Mouse (Mus musculus) heart, postnatal 4 days (tissue): ENCODE data around the gene Ntan1. TPM values are rescaled to one million over a fixed set of nuclear protein-coding genes. Genes with fewer than 3 reads are reported as not detected.
"Not testable (repeated sequence)": the region's sequence is repeated elsewhere in the genome, so short reads cannot be mapped to it uniquely, and the experiment has no call there.

Experiments used
- DNase-seq: peaks from one replicate; pipeline ENCODE4 v3.0.0; 2021
- total RNA-seq, 2 experiments: library from RNA; stranded (reverse); gene quantifications; 2 replicates each; pipeline ENCODE4 v1.2.3; 2021

The Ntan1 gene
- total RNA-seq: 10 to 100 TPM; 74.8 to 76.1 TPM

DNA sequence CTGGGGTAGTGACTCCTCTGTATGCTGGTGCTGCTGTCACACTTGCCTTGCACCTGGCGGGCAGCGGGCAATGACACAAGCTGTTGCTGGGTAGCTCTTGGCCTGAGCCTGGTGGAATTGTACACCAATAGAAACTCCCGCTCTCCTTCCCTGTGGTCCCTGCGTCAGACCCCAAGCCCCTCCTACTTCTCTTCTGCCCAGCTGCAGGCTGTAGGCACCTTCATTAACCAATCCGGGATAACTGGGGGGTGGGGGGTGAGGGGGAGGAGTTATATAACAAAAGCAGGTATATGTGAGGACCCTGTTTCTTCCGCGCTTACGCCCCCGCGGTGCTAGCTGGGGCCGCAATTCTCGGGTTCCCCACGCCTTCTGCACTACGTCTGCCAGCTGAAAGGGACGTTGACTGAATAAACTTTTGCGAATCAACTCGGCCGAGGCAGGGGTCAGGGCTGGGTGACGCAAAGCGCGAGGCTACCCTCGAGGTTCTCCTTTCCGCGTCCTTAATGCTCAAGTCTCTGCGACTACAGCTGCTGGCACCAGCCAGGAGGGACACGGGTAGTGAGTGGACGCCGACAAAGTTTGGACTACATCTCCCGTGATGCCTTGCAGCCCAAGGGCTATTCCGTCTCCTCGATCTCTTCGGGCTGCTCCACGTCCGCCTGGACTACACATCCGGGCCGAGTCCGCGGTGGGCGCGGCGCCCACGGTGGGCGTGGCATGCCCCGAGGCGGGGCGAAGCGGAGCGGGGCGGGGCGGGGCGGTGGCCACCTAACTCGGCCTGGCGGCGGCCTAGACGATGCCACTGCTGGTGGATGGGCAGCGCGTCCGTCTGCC is at the start of gene Ntan1:
TSS of gene Ntan1 (plus strand) at position 286 of the 834 bp plus-strand sequence.
- DNase-seq: peak; percentile 98

DNA sequence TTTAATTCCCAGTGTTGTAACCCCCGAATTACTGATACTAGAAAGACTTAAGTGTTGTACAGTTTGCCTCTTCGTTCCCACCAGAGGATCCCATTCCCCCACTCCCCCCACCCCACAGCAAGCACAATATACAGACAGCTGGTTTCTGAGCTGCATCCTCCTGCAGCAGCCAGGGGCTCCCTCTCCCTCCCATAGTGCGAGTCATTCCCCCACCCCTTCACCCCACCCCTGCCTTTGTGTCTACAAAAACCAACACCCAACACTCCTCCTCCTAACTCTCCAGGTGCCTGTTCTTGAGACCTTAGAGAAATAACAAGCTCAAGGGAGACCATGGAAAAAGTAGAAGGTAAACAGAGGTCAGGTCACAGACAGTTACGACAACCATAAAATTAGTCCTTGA is 47.0 kb upstream of the Ntan1 start:
- DNase-seq: not testable (repeated sequence)

DNA sequence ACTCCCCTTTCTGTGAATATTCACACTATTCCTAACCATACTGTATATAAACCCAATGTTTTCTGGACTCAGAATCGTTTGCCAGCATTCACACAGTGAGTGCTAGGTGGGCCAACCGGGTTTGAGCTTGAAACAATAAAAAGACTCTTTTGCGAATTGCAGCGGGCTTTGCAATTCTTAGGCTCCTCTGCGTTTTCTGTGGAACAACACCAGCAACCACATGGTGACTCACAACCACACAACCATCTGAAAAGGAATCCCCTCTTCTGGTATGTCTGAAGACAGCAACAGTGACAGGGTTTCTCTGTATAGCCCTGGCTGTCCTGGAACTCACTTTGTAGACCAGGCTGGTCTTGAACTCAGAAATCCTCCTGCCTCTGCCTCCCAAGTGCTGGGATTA is 46.6 kb upstream of the Ntan1 start:
- DNase-seq: not testable (repeated sequence)

DNA sequence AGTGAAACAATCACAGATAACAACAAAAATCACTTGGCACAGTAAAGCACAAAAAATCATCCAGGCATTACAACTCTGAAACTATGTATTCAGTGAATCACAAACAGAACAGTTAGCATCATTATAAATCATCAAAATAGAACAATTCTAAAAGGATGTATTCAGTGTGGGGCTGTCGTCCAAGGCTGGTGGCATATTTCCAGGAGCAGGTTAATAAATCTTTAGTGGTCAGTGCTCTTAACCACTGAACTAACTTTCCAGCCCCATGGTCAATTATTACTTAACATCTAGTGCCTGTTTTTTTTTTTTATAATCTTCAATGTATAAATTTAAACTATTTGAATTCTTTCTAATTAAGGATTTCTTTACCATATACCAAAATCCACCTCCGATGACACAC is 44.6 kb upstream of the Ntan1 start:
- not testable (repeated sequence) for DNase-seq

DNA sequence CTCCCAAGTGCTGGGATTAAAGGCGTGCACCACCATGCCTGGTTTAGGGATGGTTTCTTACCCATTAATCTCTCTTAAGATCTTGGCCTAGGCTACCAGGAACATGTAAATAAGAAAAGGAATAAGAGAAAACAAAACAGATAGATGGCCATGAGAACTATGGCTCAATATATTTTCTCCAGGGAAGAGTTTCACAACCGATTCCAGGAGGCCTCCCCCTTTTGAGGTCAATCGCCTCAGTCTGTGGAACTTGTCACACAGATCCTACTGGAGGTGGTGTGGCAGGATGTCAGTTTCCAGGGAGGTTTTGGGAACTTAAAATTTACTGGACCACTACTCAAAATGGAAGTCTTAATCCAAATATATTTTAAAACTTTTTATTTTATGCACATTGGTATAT is 44.0 kb upstream of the Ntan1 start:
- not testable (repeated sequence) for DNase-seq

DNA sequence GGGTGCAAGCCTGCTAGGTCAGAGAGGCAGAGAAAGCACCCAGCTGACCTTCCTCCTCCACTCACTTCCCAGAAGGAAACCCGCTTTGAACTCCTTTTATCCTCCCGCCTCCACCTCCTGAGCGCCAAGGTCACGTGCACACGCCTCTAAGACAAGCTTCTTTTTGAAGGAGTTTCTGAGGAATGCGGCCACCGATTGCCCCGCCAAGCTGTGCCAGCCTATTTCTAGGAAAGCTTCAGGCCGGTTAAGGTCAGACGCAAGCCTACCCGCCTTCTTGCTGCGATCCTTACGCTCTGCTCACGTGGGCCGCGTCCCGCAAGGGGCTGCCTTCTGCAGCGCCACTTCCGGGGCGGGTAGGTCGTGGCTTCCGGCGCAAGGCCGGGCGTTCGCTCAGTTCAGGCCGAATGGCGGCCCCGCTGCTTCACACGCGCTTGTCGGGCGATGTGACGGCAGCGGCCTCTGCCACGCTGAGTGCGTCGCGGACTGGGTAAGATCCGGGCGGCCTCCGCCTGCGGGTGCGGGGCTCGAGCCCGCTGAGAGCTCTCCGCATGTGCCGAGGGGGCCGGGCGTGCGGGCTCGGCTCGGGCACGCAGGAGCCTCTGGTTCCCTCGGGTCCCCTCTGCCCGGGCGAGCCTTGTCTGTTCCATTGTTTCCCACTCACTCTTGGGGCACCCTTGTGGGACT is 38.1 kb upstream of the Ntan1 start, which contains the start of gene Rrn3:
TSS of gene Rrn3 (plus strand) at position 356 of the 684 bp plus-strand sequence.
- DNase-seq: peak; percentile 90

DNA sequence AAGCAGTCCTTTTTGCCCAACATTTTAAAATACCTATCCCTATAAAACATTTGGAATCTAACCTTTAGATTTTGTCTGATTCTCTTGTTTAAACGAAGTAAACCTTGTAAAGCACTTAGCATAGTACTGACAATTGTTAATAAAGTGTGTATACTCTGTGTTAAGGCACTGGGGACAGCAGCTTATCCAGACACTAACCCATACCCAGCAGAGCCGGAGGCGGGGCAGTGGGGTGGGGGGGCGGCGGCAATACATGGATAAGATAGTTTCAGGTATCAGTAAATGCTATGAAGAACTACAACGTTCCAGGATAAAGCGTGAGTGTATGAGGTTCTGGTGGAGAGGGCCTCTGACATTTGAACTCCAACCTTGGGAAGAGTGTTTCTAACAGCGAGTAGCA is 37.4 kb upstream of the Ntan1 start:
- DNase-seq: no peak

DNA sequence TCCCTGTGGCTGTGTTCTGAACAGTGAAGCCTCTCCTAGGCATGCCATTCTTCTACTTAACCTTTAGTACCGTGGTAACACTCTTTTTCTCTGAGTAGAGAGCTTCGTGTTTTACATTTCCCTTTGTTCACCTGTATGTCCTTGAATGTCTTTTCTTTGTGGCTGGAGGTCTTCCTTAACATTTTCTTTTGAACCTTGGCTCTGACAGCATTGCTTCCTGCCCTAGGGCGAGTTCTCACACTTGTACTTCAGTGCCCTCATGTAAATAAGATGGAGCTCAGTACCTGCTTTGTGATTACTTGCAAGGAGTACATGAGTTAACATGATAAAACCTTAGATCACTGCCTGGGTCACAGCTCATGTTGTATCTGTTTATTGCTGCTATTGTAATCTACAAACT is 32.7 kb upstream of the Ntan1 start:
- no peak for DNase-seq

DNA sequence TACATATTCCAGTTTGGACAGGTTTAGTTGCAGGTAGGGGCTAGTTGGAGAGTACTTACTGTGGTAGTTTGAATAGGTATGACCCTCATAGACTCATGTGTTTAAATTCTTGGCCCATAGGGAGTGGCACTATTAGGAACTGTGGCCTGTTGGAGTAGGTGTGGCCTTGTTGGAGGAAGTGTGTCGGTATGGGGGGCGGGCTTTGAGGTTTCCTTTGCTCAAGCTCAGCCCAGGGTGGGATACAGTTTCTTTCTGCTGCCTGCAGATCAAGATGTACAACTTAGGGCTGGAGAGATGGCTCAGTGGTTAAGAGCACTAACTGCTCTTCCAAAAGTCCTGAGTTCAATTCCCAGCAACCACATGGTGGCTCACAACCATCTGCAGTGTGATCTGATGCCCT is 25.2 kb upstream of the Ntan1 start:
- not testable (repeated sequence) for DNase-seq

DNA sequence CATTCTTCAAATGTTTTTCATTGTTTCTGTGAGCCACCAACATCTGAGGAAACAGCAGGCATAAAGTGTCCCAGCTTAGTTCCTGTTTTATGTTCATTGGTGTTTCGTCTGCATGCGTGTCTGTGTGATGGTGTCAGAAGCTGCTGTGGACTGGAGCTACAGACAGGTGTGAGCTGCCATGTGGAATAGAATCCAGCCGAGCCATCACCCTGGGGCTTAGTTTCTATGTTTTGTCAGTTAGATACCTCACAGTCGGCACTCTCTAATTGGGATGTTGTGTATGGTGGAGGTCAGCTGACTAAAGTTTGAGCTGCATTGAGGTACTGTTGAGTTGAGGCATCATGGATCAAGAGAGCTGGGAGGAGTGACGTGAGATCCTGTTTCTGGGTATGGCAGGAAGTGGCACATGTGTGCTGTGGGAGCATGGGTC is 21.9 kb upstream of the Ntan1 start:
- DNase-seq: no peak

DNA sequence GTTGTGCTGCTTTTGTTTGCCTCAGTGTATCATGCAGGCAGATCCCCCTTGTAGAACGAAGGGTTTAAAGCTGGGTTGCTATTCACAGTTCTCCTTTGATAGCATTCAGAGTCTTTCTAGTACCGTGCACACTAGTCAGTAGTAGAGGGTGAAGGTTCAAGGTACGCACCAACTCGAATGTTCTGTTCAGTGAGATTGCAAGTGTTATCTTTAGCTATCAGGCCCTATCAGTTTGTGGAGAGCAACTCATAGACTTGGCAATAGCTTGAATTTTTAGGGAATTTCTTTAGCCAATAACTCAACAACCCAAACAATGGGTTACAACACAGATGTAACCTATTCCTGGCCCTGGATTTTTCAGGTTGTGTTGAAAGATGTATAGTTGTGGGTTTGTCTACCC is 17.4 kb upstream of the Ntan1 start:
- no peak for DNase-seq

DNA sequence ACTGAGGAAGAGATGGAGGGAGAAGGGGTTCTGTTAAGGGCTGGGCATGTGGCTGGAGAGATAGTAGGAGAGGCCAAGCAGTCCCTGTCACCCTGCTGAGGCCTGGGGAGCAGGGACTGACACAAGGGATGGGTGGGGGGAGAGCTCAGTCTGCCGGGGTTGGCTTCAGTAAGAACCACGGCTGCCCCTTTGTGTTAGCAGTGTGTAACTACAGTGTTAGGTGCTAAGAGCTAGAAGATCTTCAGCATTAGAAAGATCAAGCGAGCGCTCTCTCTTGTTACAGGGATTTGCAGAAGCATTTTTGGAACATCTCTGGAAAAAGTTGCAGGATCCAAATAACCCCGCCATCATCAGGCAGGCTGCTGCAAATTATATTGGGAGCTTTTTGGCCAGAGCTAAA is 14.0 kb upstream of the Ntan1 start:
- no peak for DNase-seq

DNA sequence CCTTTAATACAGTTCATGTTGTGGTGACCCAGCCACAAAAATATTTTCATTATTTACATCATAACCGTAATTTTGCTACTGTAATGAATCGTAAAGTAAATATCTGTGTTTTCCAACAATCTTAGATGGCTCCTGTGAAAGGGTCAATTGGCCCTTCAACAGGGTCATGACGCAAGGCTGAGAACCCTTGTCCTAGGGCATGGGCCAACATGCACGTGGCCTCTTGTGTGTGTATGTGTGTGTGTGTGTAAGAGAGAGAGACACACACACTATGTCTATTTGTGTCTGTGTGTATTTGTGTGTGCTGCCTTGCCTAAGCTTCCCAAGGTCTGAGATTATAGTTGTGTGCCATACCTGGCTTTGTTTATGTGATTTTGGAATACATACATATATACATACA is 11.0 kb upstream of the Ntan1 start:
- no peak for DNase-seq

DNA sequence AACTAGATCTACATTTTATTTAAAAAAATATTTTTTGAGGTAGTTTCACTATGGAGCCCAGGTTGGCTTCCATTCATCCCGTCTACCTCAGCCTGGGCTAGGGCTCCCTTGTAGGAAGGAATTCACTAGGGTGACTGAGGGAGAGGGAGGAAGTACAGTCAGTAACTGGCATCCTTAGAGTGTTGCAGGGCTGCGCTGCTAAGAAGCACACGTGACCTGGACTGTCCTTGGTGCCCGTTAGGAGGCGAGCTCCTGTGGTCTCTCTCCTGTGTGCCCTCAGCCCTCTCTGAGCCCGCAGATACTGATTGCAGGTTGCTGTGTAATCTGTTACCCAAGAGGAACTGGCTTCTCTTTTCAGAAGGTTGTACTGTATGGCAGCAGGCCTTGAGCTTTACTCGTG is 10.2 kb upstream of the Ntan1 start:
- no peak for DNase-seq

DNA sequence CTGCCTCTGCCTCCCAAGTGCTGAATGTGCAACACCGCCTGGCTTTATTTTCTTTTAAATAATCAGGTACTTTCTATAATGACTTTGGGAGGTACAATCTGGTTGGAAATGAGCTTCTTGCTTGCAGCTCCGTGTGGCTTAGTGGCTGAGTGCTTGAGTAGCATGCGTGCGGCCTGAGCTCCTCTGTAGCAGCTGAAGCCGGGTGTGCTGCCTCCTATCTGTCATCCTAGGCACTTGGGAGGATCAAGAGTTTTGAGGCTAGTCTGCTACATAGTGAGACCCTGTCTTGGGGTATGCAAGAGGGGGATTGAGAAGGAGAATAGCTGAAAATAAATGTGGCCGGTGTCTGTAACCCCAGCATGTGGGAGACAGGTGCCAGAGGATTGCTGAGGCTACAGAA is 6.5 kb upstream of the Ntan1 start:
- DNase-seq: no peak

DNA sequence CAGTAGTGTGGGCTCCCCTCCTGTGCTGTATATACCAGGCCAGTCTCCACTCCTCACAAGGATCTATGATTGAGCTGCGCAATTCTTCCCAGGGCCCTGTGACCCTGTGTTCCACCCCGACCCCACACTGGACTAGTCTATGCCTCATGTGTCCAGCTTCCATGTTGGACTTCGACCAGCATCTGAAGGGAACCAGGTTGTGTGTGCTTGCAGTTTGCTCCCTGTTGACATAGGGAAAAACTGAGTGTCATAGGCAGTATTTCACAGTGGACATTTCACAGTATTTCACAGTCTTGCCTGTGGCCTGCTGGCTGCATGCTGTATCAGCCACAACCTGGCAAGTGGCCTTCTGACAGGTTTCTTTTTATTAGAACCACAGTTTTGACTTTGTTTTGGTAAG is 5.4 kb upstream of the Ntan1 start:
- DNase-seq: no peak

DNA sequence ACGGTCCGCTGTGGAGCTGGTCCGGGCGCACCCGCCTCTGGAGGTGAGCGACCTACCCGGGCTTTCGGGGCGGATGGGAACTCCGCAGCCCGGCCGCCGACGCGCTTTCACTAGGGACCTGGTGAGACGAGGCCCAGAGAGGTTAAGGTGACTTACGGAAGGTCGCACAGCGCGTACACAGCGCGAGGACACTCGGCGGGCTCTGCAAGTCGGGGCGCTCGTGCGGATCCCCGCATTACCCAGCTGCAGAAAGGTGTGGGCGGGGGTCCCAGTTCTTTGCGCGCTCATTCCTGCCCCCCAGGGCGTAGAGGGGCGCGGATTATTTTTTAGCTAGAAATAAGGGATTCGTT is 724 bp downstream of the Ntan1 start:
- DNase-seq: no peak

DNA sequence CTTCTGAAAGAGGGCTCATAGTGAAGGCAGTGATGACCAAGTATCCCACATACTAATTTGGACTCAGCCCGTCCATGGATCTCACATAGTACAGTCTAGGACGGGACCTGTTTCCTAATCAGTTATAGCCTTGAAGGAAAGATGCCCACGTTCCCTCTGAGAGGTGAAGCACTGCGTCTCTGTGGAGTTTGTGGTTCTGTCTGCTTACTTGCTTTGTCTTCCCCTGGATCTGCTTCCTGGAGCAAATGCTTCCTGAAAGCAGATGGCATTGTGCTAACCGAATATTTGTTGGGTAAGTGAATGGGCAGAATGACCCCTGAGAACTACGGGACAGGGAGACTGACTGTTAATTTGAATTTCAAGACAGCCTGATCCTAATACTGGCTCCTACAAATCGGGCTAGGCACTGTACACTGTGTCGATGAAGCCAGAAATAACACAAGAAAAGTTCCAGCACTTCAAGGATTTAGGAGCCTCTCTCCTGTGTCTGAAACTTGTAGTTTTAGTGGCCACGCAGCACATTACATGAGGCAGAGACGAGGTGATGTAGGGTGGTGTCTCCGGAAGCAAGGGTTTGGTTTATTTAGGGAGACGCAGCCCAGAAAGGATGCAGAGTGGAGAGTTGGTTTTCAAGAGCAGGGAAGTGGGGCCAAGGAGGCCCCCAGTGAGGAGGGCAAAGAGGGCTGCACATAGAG is 1.3 kb downstream of the Ntan1 start:
- DNase-seq: no peak

DNA sequence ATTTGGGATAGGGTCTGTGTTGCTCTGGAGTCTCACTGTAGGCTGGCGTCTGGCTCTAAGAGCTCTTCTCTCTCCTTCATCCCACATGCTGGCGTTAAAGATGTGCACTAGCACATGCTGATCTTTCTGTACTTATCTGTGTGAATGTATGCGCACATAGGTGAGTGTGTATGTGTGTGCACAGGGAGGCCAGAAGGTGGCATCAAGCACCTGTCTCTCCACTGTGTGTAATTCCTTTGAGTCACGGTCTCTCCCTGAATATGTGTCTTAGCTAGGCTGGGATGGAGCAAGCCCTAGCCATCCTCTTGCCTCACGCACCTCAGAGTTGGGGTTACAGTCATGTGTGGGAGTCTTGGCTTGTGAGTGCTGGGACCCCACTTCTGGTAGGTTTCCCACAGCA is 2.1 kb downstream of the Ntan1 start:
- no peak for DNase-seq

DNA sequence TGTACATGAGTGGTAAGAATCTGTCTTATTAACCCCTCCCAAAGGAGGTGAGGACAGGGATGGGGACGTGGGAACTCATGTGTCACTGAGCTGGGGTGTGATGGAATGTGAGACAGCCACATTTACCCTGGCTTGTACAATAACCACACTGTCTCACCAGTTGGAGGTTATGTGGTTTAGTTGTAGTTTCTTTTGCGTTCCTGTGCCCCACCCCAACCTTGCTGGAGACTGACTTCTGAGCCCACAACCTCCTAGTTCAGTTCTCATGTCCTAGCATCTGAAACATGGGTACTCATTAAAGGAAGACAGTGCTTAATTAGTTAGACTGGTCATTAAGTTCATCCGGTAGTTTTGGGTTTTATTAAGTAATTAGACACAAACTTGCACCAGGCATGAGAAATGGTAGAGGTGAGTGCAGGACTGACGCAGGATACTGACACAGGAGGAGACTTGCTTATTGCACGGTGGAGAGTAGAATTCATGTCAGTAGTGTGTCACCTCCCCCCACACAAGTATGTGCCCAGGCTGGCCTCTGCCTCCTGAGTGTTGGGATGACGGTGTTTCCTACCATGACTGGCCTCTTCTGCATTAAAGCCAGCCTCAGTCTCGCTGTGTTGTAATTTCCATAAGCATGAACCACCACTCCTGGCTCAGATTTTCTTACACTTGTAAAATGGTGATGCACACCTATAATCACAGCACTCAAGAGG is 7.3 kb downstream of the Ntan1 start:
- no peak for DNase-seq

DNA sequence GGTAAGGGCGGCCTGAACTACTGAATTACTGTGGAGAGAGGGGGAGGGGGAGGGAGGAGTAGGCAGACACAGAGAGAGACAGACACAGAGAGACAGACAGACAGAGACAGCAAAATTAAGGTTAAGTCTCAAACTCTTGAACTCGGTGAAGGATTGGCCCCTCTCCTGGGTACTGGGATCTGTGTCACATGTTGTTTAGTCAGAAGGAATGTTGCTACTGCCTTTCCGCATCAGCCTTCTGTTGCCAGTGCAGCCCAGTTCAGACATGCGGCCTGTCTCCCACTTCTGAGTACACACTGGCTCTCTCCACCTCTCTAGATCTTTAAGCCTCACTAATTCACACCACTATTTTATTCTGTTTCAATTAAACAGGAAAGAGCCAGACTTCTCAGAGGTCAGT is 7.9 kb downstream of the Ntan1 start:
- no peak for DNase-seq

DNA sequence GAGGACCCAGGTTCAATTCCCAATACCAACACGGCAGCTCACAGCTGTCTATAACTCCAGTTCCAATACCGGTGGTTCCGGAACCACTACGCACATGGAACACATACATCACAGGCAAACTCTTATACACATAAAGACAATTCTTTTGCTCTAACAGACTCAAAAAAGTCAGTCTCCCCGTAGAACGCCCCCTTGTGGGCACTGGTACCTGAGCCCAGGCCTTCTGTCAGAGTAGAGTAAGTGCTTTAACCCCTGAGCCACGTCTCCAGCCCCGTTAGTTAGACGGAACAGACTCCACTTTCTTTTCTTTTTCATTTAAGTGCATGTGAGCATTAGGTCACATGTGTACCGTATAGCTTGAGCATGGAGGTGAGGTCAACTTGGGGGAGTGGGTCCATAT is 11.8 kb downstream of the Ntan1 start:
- no peak for DNase-seq

DNA sequence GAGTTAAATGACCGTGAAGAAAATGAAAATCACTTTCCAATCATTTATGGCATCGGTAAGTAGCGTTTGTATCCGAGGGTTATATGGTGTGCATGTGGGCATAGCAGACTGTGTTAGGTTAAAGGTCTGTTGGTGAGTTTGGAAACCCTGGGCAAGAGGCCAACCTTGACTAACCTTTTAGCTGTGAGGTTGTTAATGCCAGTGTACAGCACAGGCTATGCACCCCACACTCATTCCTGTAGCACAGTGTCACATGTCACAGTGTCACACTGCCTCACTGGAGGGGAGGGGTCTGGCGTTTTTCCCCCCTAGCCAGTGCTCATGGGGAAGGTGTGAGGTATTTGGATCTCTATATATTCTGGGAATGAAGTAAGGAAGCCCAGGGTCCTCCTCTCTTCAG is 13.0 kb downstream of the Ntan1 start:
- DNase-seq: no peak
